Mouse (Mus musculus) T-helper 1 cell (primary cell): ENCODE results near the gene Nt5dc2.

ENCODE experiments used
- in situ Hi-C: fragments of 300-600 bp; cut with MboI, MseI; formaldehyde crosslinking; loops from one replicate; pipeline ENCODE4 v1.15.1; 2025; ENCODE audit warnings: high pct_unique_total_duplicates

Nt5dc2 gene

GRCm38 (mm10) chr14:31130236-31131220 lies at the start of gene Nt5dc2:
Gene Nt5dc2, plus strand, starts transcription at chr14:31131053.
- in situ Hi-C loops, result no loop called here

- in situ Hi-C loops, result no loop called here
Measured at GRCm38 (mm10) chr14:31081147-31081546, 49.7 kb upstream of the Nt5dc2 start.

- in situ Hi-C loops, result no loop called here
Measured at GRCm38 (mm10) chr14:31087433-31087832, 43.4 kb upstream of the Nt5dc2 start.

- in situ Hi-C loops, result no loop called here
Measured at GRCm38 (mm10) chr14:31088515-31088914, 42.3 kb upstream of the Nt5dc2 start.

- in situ Hi-C loops, result no loop called here
Measured at GRCm38 (mm10) chr14:31089918-31090317, 40.9 kb upstream of the Nt5dc2 start.

GRCm38 (mm10) chr14:31105156-31105555 lies 25.7 kb upstream of the Nt5dc2 start:
- in situ Hi-C loops, result no loop called here

GRCm38 (mm10) chr14:31110613-31111012 lies 20.2 kb upstream of the Nt5dc2 start:
- in situ Hi-C loops, result no loop called here

GRCm38 (mm10) chr14:31112187-31112586 lies 18.7 kb upstream of the Nt5dc2 start:
- in situ Hi-C loops, result no loop called here

- in situ Hi-C loops, result no loop called here
Measured at GRCm38 (mm10) chr14:31114011-31114410, 16.8 kb upstream of the Nt5dc2 start.

- in situ Hi-C loops, result no loop called here
Measured at GRCm38 (mm10) chr14:31115522-31115921, 15.3 kb upstream of the Nt5dc2 start.

- in situ Hi-C loops, result no loop called here
Measured at GRCm38 (mm10) chr14:31125106-31126075, 5.5 kb upstream of the Nt5dc2 start.

GRCm38 (mm10) chr14:31126826-31127225 lies 4.0 kb upstream of the Nt5dc2 start:
- in situ Hi-C loops, result no loop called here

GRCm38 (mm10) chr14:31128101-31128825 lies 2.6 kb upstream of the Nt5dc2 start:
- in situ Hi-C loops, result no loop called here

GRCm38 (mm10) chr14:31128826-31129219 lies 2.0 kb upstream of the Nt5dc2 start, which contains the start of gene Smim4:
Gene Smim4, minus strand, starts transcription at chr14:31128956.
- in situ Hi-C loops, result no loop called here

GRCm38 (mm10) chr14:31129326-31130235 lies 1.3 kb upstream of the Nt5dc2 start:
- in situ Hi-C loops, result no loop called here

GRCm38 (mm10) chr14:31131272-31131821 lies 494 bp downstream of the Nt5dc2 start:
- in situ Hi-C loops, result no loop called here

- in situ Hi-C loops, result no loop called here
Measured at GRCm38 (mm10) chr14:31132031-31132430, 1.2 kb downstream of the Nt5dc2 start.

GRCm38 (mm10) chr14:31132491-31132975 lies 1.7 kb downstream of the Nt5dc2 start:
- in situ Hi-C loops, result no loop called here

GRCm38 (mm10) chr14:31133023-31133665 lies 2.3 kb downstream of the Nt5dc2 start:
- in situ Hi-C loops, result no loop called here
